Mouse (Mus musculus) myocyte (in vitro differentiated cells): Measurements from ENCODE around the gene Lamb1.

Experiments
- CEBPB ChIP-seq: IDR thresholded peaks from 2 replicates; pipeline ENCODE4 v1.6.1; 2011; ENCODE audit warnings: mild to moderate bottlenecking, moderate library complexity; ENCODE audit not compliant: poor library complexity, insufficient read depth, severe bottlenecking
- E2F4 ChIP-seq: IDR thresholded peaks from one replicate; pipeline ENCODE4 v1.6.1; 2011; ENCODE audit warnings: mild to moderate bottlenecking, control low read depth, moderate library complexity; ENCODE audit not compliant: insufficient read depth
- MAX ChIP-seq: IDR thresholded peaks from one replicate; pipeline ENCODE4 v1.6.1; 2011; ENCODE audit warnings: low read depth, mild to moderate bottlenecking, control low read depth
- MYOD1 ChIP-seq, 3 experiments: IDR thresholded peaks; one replicate each; pipeline ENCODE4 v1.6.1; 2011; ENCODE audit warnings: control low read depth in 2 of 3, low read depth in 2 of 3, mild to moderate bottlenecking in 2 of 3, moderate library complexity in 1 of 3; ENCODE audit not compliant: insufficient read length in 2 of 3, control insufficient read depth in 1 of 3
- MYOG ChIP-seq, 3 experiments: IDR thresholded peaks; one replicate each; pipeline ENCODE4 v1.6.1; 2011; ENCODE audit warnings: control low read depth in 2 of 3, low read depth in 2 of 3, mild to moderate bottlenecking in 2 of 3; ENCODE audit not compliant: insufficient read length in 2 of 3, control insufficient read depth in 1 of 3, insufficient read depth in 1 of 3
- POLR2A ChIP-seq: IDR thresholded peaks from one replicate; pipeline ENCODE4 v1.6.1; 2011; ENCODE audit warnings: low read depth, mild to moderate bottlenecking, control low read depth, moderate library complexity; ENCODE audit not compliant: insufficient read length
- POLR2AphosphoS2 ChIP-seq: IDR thresholded peaks from one replicate; pipeline ENCODE4 v1.6.1; 2011; ENCODE audit warnings: low read depth, control low read depth; ENCODE audit not compliant: insufficient read length
- REST ChIP-seq: IDR thresholded peaks from one replicate; pipeline ENCODE4 v1.6.1; 2011; ENCODE audit warnings: mild to moderate bottlenecking, control low read depth, moderate library complexity; ENCODE audit not compliant: insufficient read depth, insufficient read length
- SRF ChIP-seq: IDR thresholded peaks from one replicate; pipeline ENCODE4 v1.6.1; 2011; ENCODE audit warnings: low read depth; ENCODE audit not compliant: control insufficient read depth, insufficient read length
- TCF12 ChIP-seq: IDR thresholded peaks from one replicate; pipeline ENCODE4 v1.6.1; 2011; ENCODE audit warnings: mild to moderate bottlenecking, control low read depth; ENCODE audit not compliant: poor library complexity, insufficient read depth, severe bottlenecking
- TCF3 ChIP-seq: IDR thresholded peaks from one replicate; pipeline ENCODE4 v1.6.1; 2011; ENCODE audit warnings: low read depth, control low read depth; ENCODE audit not compliant: insufficient read length
- USF1 ChIP-seq: IDR thresholded peaks from one replicate; pipeline ENCODE4 v1.6.1; 2011; ENCODE audit warnings: low read depth, mild to moderate bottlenecking, control low read depth, moderate library complexity

- TF ChIP-seq POLR2A (no peak), USF1 (no peak), MYOG (IDR thresholded peaks at IDR 0.05; ENCODE audit: control insufficient read depth in 1 of 3, insufficient read depth in 1 of 3, insufficient read length in 2 of 3, low read depth in 2 of 3) (no peak), TCF3 (no peak), CEBPB (no peak), TCF12 (no peak), MAX (no peak), POLR2AphosphoS2 (no peak), MYOD1 (IDR thresholded peaks at IDR 0.05; ENCODE audit: control insufficient read depth in 1 of 3, insufficient read length in 2 of 3, low read depth in 2 of 3) (no peak), REST (no peak), E2F4 (no peak), SRF (no peak)
Observed at GRCm38 (mm10) chr12:31218774-31219173, 46.3 kb upstream of the Lamb1 start.
